Mouse (Mus musculus) forebrain, embryonic 15.5 days (tissue): ENCODE measurements around the gene Tmem132e. TPM values are rescaled to one million over a fixed set of nuclear protein-coding genes. Genes with fewer than 3 reads are reported as not detected.
A peak's percentile ranks its signal among the peaks of the same experiment; 100 is the strongest.

ENCODE experiments used
- ATAC-seq: fragments of 200-750 bp; cut with Nextera tagmentation; replicated peaks from 2 replicates; pipeline ENCODE4 v1.8.0; 2017; ENCODE audit warnings: mild to moderate bottlenecking, moderate TSS enrichment, moderate library complexity
- H3K27ac ChIP-seq: fragments of 300-500 bp; sonication (generic); replicated peaks from 2 replicates; pipeline ENCODE4 v1.5.1; 2015; ENCODE audit warnings: mild to moderate bottlenecking, inconsistent platforms
- H3K27me3 ChIP-seq: fragments of 300-500 bp; sonication (generic); 2 replicates; pipeline ENCODE4 v1.6.1; 2015; ENCODE audit warnings: inconsistent platforms
- H3K36me3 ChIP-seq: fragments of 300-500 bp; sonication (generic); 2 replicates; pipeline ENCODE4 v1.6.1; 2015; ENCODE audit warnings: mild to moderate bottlenecking, inconsistent platforms
- H3K4me1 ChIP-seq: fragments of 300-500 bp; sonication (generic); 2 replicates; pipeline ENCODE4 v1.6.1; 2015; ENCODE audit warnings: inconsistent platforms
- H3K4me2 ChIP-seq: fragments of 300-500 bp; sonication (generic); replicated peaks from 2 replicates; pipeline ENCODE4 v1.6.1; 2015; ENCODE audit warnings: mild to moderate bottlenecking, inconsistent platforms
- H3K4me3 ChIP-seq: fragments of 300-500 bp; sonication (generic); 2 replicates; pipeline ENCODE4 v1.5.1; 2015; ENCODE audit warnings: mild to moderate bottlenecking, inconsistent platforms
- H3K9ac ChIP-seq: fragments of 300-500 bp; sonication (generic); replicated peaks from 2 replicates; pipeline ENCODE4 v1.6.1; 2015; ENCODE audit warnings: mild to moderate bottlenecking, inconsistent platforms
- H3K9me3 ChIP-seq: fragments of 300-500 bp; sonication (generic); 2 replicates; pipeline ENCODE4 v1.6.1; 2016; ENCODE audit warnings: inconsistent platforms
- WGBS: fragments of 180-500 bp; shearing (Covaris S2); methylation state at CpG from one replicate; pipeline ENCODE4 v1.1.7; 2015; ENCODE audit warnings: mixed read lengths; 5-methylcytosine and 5-hydroxymethylcytosine counted together
- polyA plus RNA-seq: library from polyadenylated mRNA; unstranded; fragments of >200 nt; fragmentation: Nextera tagmentation; extraction: Ambion mirVana; gene quantifications from 2 replicates; pipeline ENCODE4 v1.2.1, GENCODE M21; 2015

The Tmem132e gene
- polyA plus RNA-seq, 1 experiment from 2014 or later, result 1.0 TPM

DNA sequence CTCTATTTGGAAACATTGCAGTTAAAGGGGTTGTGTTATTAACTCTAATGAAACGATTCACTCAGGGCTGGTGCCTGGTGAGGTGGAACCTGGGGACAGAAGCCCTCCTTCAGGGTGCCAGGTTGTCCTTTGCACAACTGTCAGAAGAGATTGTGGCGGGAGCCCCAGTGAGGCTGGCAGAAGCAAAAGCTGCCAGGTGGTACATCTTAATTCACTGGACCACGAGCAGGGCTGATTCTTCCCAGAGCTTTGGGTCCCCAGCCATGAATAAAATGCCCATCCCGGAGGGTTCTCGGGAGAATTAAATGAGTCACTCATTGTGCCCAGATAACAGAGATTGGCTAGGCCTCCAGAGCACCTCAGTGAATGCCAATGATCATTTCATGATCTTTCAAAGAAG, 63.8 kb downstream of the Tmem132e start:
- Histone ChIP-seq H3K9ac (no peak overlapping the region), H3K4me2 (no peak overlapping the region), H3K27me3 (no peaks in the 10 kb centered on the region), H3K36me3 (no peaks in the 10 kb centered on the region), H3K4me3 (no peak overlapping the region), H3K27ac (no peak overlapping the region), H3K4me1 (peaks cover 16% of the 10 kb centered on the region), H3K9me3 (no peaks in the 10 kb centered on the region)
- ATAC-seq, result no peak
- 24% methylated on average over 5 of the region's 5 CpGs for WGBS

DNA sequence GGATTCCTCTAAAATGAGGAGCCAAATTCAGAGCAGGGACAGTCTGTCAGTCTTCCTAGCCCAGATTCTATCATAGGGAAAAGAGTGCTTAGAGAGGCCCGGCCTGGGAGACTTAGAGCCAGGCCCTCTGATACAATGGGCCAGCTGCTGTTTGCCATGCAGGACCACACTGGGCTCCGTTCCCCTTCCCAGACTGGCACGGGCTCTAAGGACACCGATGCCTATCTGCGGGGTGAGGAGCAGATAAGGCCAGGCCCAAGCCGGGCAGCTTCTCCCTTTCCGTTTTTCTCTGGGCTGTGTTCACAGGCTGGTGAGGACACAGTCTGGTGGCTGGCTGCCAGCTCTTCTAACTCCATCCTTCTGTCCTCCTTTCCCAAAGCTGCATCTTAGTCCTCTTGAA, 64.5 kb downstream of the Tmem132e start:
- H3K9ac ChIP-seq, result no peak overlapping the region
- H3K4me3 ChIP-seq, result no peak overlapping the region
- H3K4me1 ChIP-seq, result peaks cover 16% of the 10 kb centered on the region
- no peak overlapping the region for H3K27ac ChIP-seq
- no peaks in the 10 kb centered on the region for H3K36me3 ChIP-seq
- H3K9me3 ChIP-seq, result no peaks in the 10 kb centered on the region
- H3K4me2 ChIP-seq, result no peak overlapping the region
- no peaks in the 10 kb centered on the region for H3K27me3 ChIP-seq
- WGBS, result 42% methylated on average over 7 of the region's 7 CpGs
- ATAC-seq, result no peak

DNA sequence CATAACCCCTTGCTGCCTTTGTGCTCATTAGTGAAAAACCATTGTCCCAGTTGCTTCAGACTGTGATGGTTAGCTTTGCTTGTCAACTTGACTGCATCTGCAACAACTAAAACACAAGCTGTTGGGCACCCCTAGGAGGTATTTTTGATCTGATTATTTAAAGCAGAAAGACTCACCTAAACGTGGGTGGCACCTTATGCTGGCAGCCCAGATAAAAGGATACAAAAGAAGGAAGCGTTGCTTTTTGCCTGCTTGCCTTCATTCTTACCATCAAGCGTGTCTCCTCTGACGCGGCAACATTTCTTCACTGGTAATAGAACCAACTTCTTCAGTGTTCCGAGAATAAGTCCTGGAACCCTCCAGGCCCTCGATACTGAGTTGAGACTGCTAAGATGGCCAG, 72.6 kb downstream of the Tmem132e start:
- ATAC-seq, result no peak
- Histone ChIP-seq H3K4me3 (no peak overlapping the region), H3K27me3 (no peaks in the 10 kb centered on the region), H3K27ac (no peak overlapping the region), H3K4me1 (no peaks in the 10 kb centered on the region), H3K36me3 (no peaks in the 10 kb centered on the region), H3K9me3 (no peaks in the 10 kb centered on the region), H3K4me2 (no peak overlapping the region), H3K9ac (no peak overlapping the region)
- WGBS, result 73% methylated on average over 7 of the region's 7 CpGs

DNA sequence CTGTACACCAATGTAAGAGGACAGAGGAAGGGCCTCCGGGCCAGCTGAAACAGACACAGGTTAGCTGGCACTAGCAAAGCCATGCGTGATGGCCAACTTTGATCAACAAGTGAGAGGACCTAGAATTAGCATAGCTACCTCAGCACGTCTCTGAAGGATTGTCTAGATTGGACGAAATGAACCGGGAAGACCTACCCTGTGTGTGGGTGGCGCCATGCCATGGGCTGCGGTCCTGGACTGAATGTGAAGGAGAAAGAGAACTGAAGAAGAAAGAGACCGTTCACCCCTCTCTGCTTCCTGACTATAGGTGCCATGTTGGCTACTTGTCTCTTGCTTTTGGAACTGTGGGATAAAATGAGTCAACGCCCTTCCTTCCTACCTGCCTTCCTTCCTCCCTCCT, 76.8 kb downstream of the Tmem132e start:
- Histone ChIP-seq H3K4me2 (no peak overlapping the region), H3K27ac (no peak overlapping the region), H3K4me3 (no peak overlapping the region), H3K4me1 (peaks cover 11% of the 10 kb centered on the region), H3K36me3 (no peaks in the 10 kb centered on the region), H3K9ac (no peak overlapping the region), H3K27me3 (no peaks in the 10 kb centered on the region), H3K9me3 (no peaks in the 10 kb centered on the region)
- no peak for ATAC-seq
- 94% methylated on average over 9 of the region's 9 CpGs for WGBS

DNA sequence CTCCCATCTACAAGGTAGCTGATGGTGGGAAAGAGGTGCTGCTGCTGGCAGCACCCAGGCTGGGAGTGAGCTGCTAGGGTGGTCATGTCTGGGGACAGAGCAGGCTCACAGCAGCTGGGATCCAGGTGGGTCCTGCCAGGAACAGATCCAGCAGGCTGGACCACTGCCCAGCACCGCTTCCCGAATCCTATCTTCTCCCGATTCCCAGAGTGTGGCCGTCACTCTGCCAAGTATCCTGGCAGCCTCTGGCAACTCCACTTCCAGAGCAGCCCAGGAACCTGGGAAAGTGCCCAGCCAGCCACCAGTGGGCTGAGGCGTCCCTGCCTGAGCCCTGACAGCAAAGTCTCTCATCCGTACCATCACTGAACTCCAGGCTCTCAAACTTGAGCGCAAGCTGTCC, 78.5 kb downstream of the Tmem132e start:
- no peaks in the 10 kb centered on the region for H3K9me3 ChIP-seq
- H3K27me3 ChIP-seq, result no peaks in the 10 kb centered on the region
- H3K36me3 ChIP-seq, result no peaks in the 10 kb centered on the region
- no peak overlapping the region for H3K4me2 ChIP-seq
- H3K4me1 ChIP-seq, result peaks cover 11% of the 10 kb centered on the region
- no peak overlapping the region for H3K27ac ChIP-seq
- no peak overlapping the region for H3K9ac ChIP-seq
- ATAC-seq, result no peak
- whole genome bisulfite sequencing, result 35% methylated on average over 7 of the region's 7 CpGs
- no peak overlapping the region for H3K4me3 ChIP-seq

DNA sequence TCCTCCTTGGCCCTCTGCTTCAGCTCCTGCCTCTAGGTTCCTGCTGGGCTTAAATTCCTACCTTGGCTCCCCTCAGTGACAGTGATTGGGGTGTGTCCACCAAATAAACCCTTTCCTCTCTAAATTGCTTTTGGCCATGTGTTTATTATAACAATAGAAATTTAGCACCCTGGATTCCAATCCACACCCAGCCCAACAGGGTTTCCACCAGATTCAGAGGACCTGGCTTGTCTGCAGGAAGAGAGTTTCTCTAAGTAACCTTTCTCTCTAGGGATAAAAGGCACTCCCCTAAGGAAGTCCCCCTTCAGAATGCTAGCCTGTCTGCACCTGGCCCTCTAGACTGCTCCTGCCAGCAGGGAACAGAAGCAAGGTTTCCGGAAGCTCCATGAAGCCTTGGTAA, 82.4 kb downstream of the Tmem132e start:
- Histone ChIP-seq H3K4me2 (no peak overlapping the region), H3K9ac (no peak overlapping the region), H3K27ac (no peak overlapping the region), H3K4me3 (no peak overlapping the region), H3K36me3 (no peaks in the 10 kb centered on the region), H3K27me3 (no peaks in the 10 kb centered on the region), H3K9me3 (no peaks in the 10 kb centered on the region), H3K4me1 (peaks cover 27% of the 10 kb centered on the region)
- ATAC-seq, result no peak
- WGBS, result 90% methylated on average over 1 of the region's 1 CpGs

DNA sequence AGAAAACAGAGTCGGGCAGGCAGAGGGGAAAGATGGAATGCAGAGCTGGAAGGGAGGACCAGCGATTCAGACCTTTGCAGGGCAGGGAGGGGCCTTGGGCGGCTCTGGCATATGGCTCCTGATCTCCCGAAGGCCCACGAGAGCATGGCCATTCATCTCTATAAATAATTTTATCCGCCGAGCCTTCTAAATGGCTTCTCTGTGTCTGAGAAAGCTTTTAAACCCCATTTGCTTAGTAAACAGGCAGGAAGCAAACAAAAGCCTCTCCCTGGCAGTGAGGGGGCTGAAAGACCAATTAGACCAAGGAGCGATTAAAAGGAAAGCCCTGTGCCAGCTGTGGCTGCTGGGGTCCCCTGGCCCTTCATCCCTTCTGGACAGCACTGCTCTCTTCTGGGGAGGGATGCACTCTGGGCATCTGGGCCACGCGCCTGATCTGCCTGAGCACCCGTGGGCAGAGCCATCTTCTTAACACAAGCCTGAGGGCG, 84.5 kb downstream of the Tmem132e start:
- Histone ChIP-seq H3K9ac (no peak overlapping the region), H3K4me2 (no peak overlapping the region), H3K9me3 (no peaks in the 10 kb centered on the region), H3K36me3 (no peaks in the 10 kb centered on the region), H3K27me3 (no peaks in the 10 kb centered on the region), H3K4me3 (no peak overlapping the region), H3K4me1 (peaks cover 20% of the 10 kb centered on the region), H3K27ac (peak overlapping the region; percentile 34; the same call in 1 of the 2 replicates)
- ATAC-seq, result peak; percentile 63; the same call in 1 of the 2 replicates
- WGBS, result 5% methylated on average over 12 of the region's 12 CpGs

DNA sequence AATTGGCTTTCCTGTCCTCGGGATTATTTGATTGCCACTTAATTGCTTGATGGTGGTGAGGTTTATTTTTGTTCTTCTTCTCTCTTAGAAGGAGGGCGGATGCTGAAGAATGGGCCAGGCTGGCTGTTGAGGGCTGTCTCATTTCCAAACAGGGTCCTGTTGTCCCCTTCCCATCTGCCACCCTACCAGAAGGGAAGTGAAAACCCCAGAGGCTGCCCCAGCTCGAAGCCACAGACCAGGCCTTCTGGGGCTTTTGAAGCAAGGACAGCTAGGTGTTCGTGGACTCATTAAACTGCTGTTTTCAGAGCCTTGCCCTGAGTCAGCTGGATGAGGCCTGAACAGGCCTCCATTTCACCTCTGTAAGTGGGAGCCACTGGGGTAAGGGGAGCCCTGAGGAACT, 87.4 kb downstream of the Tmem132e start:
- no peak overlapping the region for H3K27ac ChIP-seq
- no peaks in the 10 kb centered on the region for H3K27me3 ChIP-seq
- no peaks in the 10 kb centered on the region for H3K36me3 ChIP-seq
- no peak overlapping the region for H3K4me2 ChIP-seq
- H3K4me1 ChIP-seq, result peaks cover 20% of the 10 kb centered on the region
- whole genome bisulfite sequencing, result 46% methylated on average over 4 of the region's 4 CpGs
- no peak for ATAC-seq
- no peaks in the 10 kb centered on the region for H3K9me3 ChIP-seq
- no peak overlapping the region for H3K9ac ChIP-seq
- H3K4me3 ChIP-seq, result no peak overlapping the region

DNA sequence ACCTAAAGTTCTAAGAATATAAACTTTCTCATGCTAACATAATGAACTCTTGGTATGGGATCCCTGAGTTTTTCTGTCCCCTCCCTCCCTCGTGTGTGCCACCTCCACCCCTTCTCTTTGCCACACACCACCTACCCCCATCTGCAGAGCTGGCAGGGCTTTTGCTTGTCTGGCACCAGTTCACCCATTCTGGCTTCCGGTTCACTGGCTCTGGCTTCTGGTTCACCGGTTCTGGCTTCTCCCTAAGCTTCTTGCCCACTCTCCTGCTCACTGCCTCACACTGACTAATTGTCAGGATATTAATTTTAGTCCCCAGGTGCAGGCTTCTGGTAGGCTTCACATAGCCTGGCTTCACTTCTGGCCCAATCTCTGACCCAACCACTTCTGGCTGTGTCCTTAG, 88.7 kb downstream of the Tmem132e start:
- no peak overlapping the region for H3K4me3 ChIP-seq
- no peaks in the 10 kb centered on the region for H3K27me3 ChIP-seq
- no peak for ATAC-seq
- no peak overlapping the region for H3K4me2 ChIP-seq
- H3K36me3 ChIP-seq, result no peaks in the 10 kb centered on the region
- H3K27ac ChIP-seq, result no peak overlapping the region
- H3K9ac ChIP-seq, result no peak overlapping the region
- WGBS, result 53% methylated on average over 3 of the region's 3 CpGs
- no peaks in the 10 kb centered on the region for H3K9me3 ChIP-seq
- H3K4me1 ChIP-seq, result peaks cover 18% of the 10 kb centered on the region

DNA sequence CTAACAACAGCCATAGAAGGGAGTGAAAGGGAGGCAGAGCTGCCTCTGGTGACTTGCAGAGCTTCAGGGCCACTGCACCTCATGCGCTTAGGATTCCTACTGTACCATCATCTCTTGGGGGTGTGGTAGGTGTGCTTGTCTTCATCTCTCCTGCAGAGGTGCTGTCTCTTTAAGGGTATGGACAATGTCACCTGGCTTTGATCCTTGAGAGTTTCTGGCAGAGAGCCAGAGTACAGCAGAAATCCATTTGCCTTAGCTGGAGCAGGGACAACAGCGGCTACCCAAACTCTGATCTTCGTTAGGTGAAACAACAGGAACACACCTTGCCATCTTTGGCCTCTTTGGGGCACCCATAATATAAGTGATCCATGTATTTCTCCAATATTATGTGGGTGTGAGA, 92.2 kb downstream of the Tmem132e start:
- ATAC-seq, result no peak
- Histone ChIP-seq H3K27me3 (no peaks in the 10 kb centered on the region), H3K9ac (no peak overlapping the region), H3K4me1 (peaks cover 4% of the 10 kb centered on the region; the same call in 1 of the 2 replicates), H3K4me2 (no peak overlapping the region), H3K9me3 (no peaks in the 10 kb centered on the region), H3K36me3 (no peaks in the 10 kb centered on the region), H3K4me3 (no peak overlapping the region), H3K27ac (no peak overlapping the region)
- 73% methylated on average over 3 of the region's 3 CpGs for WGBS

DNA sequence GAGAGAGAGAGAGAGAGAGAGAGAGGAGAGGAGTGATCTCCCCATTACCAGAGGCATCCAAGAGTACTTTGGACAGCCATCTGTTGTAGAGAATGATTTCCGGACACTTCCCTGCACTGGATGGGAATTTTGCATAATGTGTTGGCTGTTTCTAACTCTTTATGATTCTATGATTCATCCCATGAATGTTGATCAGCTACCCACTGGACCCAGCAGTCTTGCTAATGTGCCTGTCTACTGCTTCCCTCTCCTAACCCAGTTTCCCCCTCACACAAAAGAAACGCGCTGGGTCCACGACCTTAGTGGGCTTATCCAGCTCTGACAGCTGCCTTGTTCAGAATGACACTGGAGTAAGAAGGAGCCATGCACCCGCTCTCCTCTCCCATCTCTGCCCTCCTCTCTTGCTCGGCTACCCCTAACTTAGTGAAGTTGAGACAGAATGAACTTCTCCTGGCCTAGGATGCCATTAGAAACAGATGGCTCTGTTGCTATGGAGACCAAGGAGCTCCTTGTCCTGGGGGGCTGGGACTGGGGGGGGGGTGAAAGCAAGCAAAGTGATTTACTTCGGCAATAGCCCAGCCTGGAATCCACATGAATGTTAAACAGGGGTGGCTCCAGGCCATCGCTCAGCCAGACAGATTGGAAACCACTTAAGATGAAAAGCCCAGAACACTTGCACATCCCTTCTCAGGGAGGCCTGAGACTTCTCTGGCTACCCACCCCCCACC, 98.8 kb downstream of the Tmem132e start:
- 32% methylated on average over 8 of the region's 8 CpGs for WGBS
- Histone ChIP-seq H3K9ac (no peak overlapping the region), H3K4me3 (no peak overlapping the region), H3K27me3 (no peaks in the 10 kb centered on the region), H3K4me2 (no peak overlapping the region), H3K4me1 (peaks cover 7% of the 10 kb centered on the region), H3K9me3 (no peaks in the 10 kb centered on the region), H3K36me3 (no peaks in the 10 kb centered on the region), H3K27ac (no peak overlapping the region)
- ATAC-seq, result no peak

DNA sequence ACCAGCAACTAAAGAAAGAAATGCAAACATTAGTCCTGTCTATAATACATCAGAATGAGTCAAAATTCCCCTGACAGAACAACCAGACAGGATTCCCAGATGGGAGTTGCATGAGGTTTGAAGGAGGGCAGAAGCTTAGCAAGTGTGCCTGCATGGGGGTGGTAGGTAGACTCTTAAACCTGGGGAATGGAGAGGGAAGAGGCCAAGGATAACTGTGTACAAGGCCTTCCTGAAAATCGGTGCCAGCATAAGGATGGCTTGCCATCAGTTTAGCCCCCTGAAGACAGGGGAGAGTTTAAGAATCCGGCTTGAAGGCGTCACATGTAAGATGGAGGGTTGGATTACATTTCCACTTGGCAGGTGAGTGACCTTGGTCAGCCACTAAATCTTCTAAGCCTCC, 102.2 kb downstream of the Tmem132e start:
- Histone ChIP-seq H3K4me1 (peaks cover 7% of the 10 kb centered on the region), H3K9ac (no peak overlapping the region), H3K4me2 (no peak overlapping the region), H3K9me3 (no peaks in the 10 kb centered on the region), H3K36me3 (no peaks in the 10 kb centered on the region), H3K27me3 (no peaks in the 10 kb centered on the region), H3K27ac (no peak overlapping the region), H3K4me3 (no peak overlapping the region)
- ATAC-seq, result no peak
- WGBS, result 94% methylated on average over 3 of the region's 3 CpGs
